Mouse (Mus musculus): ENCODE results near the gene Lrrc26. TPM values are rescaled to one million over a fixed set of nuclear protein-coding genes. Genes with fewer than 3 reads are reported as not detected.

Gene Lrrc26
- polyA plus RNA-seq, 2 experiments: not detected

- peaks cover 5 to 13% of the 10 kb centered on the region in 2 experiments for H3K4me1 ChIP-seq (replicated peaks; ENCODE audit: control insufficient read depth in 2 of 2, insufficient read depth in 2 of 2, low read length in 1 of 2)
- no peaks in the 10 kb centered on the region for H3K9me3 ChIP-seq (ENCODE audit: control insufficient read depth, low read length)
- under 1% methylated on average over 29 of the region's 29 CpGs for WGBS (ENCODE audit: insufficient replicate concordance)
- H3K4me3 ChIP-seq (ENCODE audit: insufficient read depth in 1 of 2, low read depth in 2 of 2, low read length in 2 of 2): peak overlapping the region; percentile 79 to 88
- H3K9ac ChIP-seq (replicated peaks): peak overlapping the region; percentile 94
- DNase-seq (ENCODE audit: low read depth in 3 of 3, low spot score in 3 of 3): no peak
- peak; percentile 44 for ATAC-seq (ENCODE audit: insufficient read depth)
- TF ChIP-seq CTCF (IDR thresholded peaks at IDR 0.05; ENCODE audit: low read depth) (no peak), EP300 (IDR thresholded peaks at IDR 0.05; ENCODE audit: low read depth) (no peak)
- H3K4me2 ChIP-seq (ENCODE audit: low read depth): peak overlapping the region; percentile 86
- H3K27ac ChIP-seq: peak overlapping the region; percentile 36
- H3K36me3 ChIP-seq (replicated peaks; ENCODE audit: control insufficient read depth, insufficient read depth, low read depth): peaks cover 33% of the 10 kb centered on the region
- no peaks in the 10 kb centered on the region for H3K27me3 ChIP-seq (ENCODE audit: control insufficient read depth, insufficient read depth, low read length)
Observed at GRCm38 (mm10) chr2:25272515-25272914, 17.2 kb upstream of the Lrrc26 start.

GRCm38 (mm10) chr2:25273010-25273409 lies 16.7 kb upstream of the Lrrc26 start:
- Histone ChIP-seq H3K9ac (replicated peaks) (peak overlapping the region; percentile 94), H3K27me3 (ENCODE audit: control insufficient read depth, insufficient read depth, low read length) (no peaks in the 10 kb centered on the region), H3K27ac (peak overlapping the region; percentile 36; the same call in 1 of the 2 replicates), H3K36me3 (replicated peaks; ENCODE audit: control insufficient read depth, insufficient read depth, low read depth) (peaks cover 38% of the 10 kb centered on the region), H3K4me1 (replicated peaks; ENCODE audit: control insufficient read depth in 2 of 2, insufficient read depth in 2 of 2, low read length in 1 of 2) (peaks cover 5 to 12% of the 10 kb centered on the region in 2 experiments), H3K4me3 (ENCODE audit: insufficient read depth in 1 of 2, low read depth in 2 of 2, low read length in 2 of 2) (peak overlapping the region; percentile 79 to 88), H3K9me3 (ENCODE audit: control insufficient read depth, low read length) (no peaks in the 10 kb centered on the region), H3K4me2 (ENCODE audit: low read depth) (peak overlapping the region; percentile 86)
- ATAC-seq (ENCODE audit: insufficient read depth): no peak
- 34% methylated on average over 16 of the region's 16 CpGs for WGBS (ENCODE audit: insufficient replicate concordance)
- TF ChIP-seq EP300 (IDR thresholded peaks at IDR 0.05; ENCODE audit: low read depth) (no peak), CTCF (IDR thresholded peaks at IDR 0.05; ENCODE audit: low read depth) (no peak)
- no peak for DNase-seq (ENCODE audit: low read depth in 3 of 3, low spot score in 3 of 3)

GRCm38 (mm10) chr2:25278928-25279882 lies 10.5 kb upstream of the Lrrc26 start:
- H3K27ac ChIP-seq: no peak overlapping the region
- DNase-seq (ENCODE audit: low read depth in 3 of 3, low spot score in 3 of 3) (peak; percentile 68 to 73 (median 70)), ATAC-seq (ENCODE audit: insufficient read depth) (no peak)
- peaks cover 41% of the 10 kb centered on the region for H3K36me3 ChIP-seq (replicated peaks; ENCODE audit: control insufficient read depth, insufficient read depth, low read depth)
- no peak overlapping the region for H3K4me3 ChIP-seq (ENCODE audit: insufficient read depth in 1 of 2, low read depth in 2 of 2, low read length in 2 of 2)
- H3K27me3 ChIP-seq (ENCODE audit: control insufficient read depth, insufficient read depth, low read length): no peaks in the 10 kb centered on the region
- no peak overlapping the region for H3K4me2 ChIP-seq (ENCODE audit: low read depth)
- TF ChIP-seq CTCF (IDR thresholded peaks at IDR 0.05; ENCODE audit: low read depth): peak; percentile 91
- TF ChIP-seq EP300 (IDR thresholded peaks at IDR 0.05; ENCODE audit: low read depth): no peak
- H3K4me1 ChIP-seq (replicated peaks; ENCODE audit: control insufficient read depth in 2 of 2, insufficient read depth in 2 of 2, low read length in 1 of 2): no peaks in the 10 kb centered on the region
- H3K9me3 ChIP-seq (ENCODE audit: control insufficient read depth, low read length): no peaks in the 10 kb centered on the region
- WGBS (ENCODE audit: insufficient replicate concordance): 53% methylated on average over 13 of the region's 13 CpGs
- H3K9ac ChIP-seq (replicated peaks): no peak overlapping the region

GRCm38 (mm10) chr2:25285551-25285950 lies 4.2 kb upstream of the Lrrc26 start:
- Histone ChIP-seq H3K4me3 (ENCODE audit: insufficient read depth in 1 of 2, low read depth in 2 of 2, low read length in 2 of 2) (no peak overlapping the region), H3K36me3 (replicated peaks; ENCODE audit: control insufficient read depth, insufficient read depth, low read depth) (peaks cover 5% of the 10 kb centered on the region), H3K9ac (replicated peaks) (no peak overlapping the region), H3K27ac (no peak overlapping the region), H3K4me2 (ENCODE audit: low read depth) (no peak overlapping the region), H3K4me1 (replicated peaks; ENCODE audit: control insufficient read depth in 2 of 2, insufficient read depth in 2 of 2, low read length in 1 of 2) (peaks cover 0 to 7% of the 10 kb centered on the region in 2 experiments; a peak in 1 of 4 replicates), H3K9me3 (ENCODE audit: control insufficient read depth, low read length) (no peaks in the 10 kb centered on the region), H3K27me3 (ENCODE audit: control insufficient read depth, insufficient read depth, low read length) (peaks cover 23% of the 10 kb centered on the region)
- DNase-seq (ENCODE audit: low read depth in 3 of 3, low spot score in 3 of 3): no peak
- 73% methylated on average over 2 of the region's 2 CpGs for WGBS (ENCODE audit: insufficient replicate concordance)
- no peak for ATAC-seq (ENCODE audit: insufficient read depth)
- no peak for TF ChIP-seq EP300 (IDR thresholded peaks at IDR 0.05; ENCODE audit: low read depth)
- no peak for TF ChIP-seq CTCF (IDR thresholded peaks at IDR 0.05; ENCODE audit: low read depth)

GRCm38 (mm10) chr2:25286314-25286713 lies 3.4 kb upstream of the Lrrc26 start:
- H3K4me3 ChIP-seq (ENCODE audit: insufficient read depth in 1 of 2, low read depth in 2 of 2, low read length in 2 of 2): no peak overlapping the region
- H3K27ac ChIP-seq: no peak overlapping the region
- no peak overlapping the region for H3K9ac ChIP-seq (replicated peaks)
- TF ChIP-seq CTCF (IDR thresholded peaks at IDR 0.05; ENCODE audit: low read depth) (no peak), EP300 (IDR thresholded peaks at IDR 0.05; ENCODE audit: low read depth) (no peak)
- no peak overlapping the region for H3K4me2 ChIP-seq (ENCODE audit: low read depth)
- ATAC-seq (ENCODE audit: insufficient read depth): peak; percentile 41; the same call in 1 of the 2 replicates
- peaks cover 0 to 7% of the 10 kb centered on the region in 2 experiments; a peak in 1 of 4 replicates for H3K4me1 ChIP-seq (replicated peaks; ENCODE audit: control insufficient read depth in 2 of 2, insufficient read depth in 2 of 2, low read length in 1 of 2)
- 18% methylated on average over 1 of the region's 1 CpGs for WGBS (ENCODE audit: insufficient replicate concordance)
- peaks cover 31% of the 10 kb centered on the region for H3K27me3 ChIP-seq (ENCODE audit: control insufficient read depth, insufficient read depth, low read length)
- DNase-seq (ENCODE audit: low read depth in 3 of 3, low spot score in 3 of 3): no peak
- H3K36me3 ChIP-seq (replicated peaks; ENCODE audit: control insufficient read depth, insufficient read depth, low read depth): peaks cover 5% of the 10 kb centered on the region
- H3K9me3 ChIP-seq (ENCODE audit: control insufficient read depth, low read length): no peaks in the 10 kb centered on the region
